Mouse (Mus musculus) embryonic facial prominence, embryonic 12.5 days (tissue): ENCODE results near the gene Cnot2. TPM values are rescaled to one million over a fixed set of nuclear protein-coding genes. Genes with fewer than 3 reads are reported as not detected.
A peak's percentile ranks its signal among the peaks of the same experiment; 100 is the strongest.

Source experiments
- ATAC-seq: fragments of 200-750 bp; cut with Nextera tagmentation; 2 replicates; pipeline ENCODE4 v1.8.0; 2017; ENCODE audit not compliant: insufficient number of reproducible peaks, insufficient read depth, low FRiP score, low TSS enrichment
- H3K27ac ChIP-seq: fragments of 300-500 bp; sonication (generic); 2 replicates; pipeline ENCODE4 v1.5.1; 2016; ENCODE audit warnings: mild to moderate bottlenecking
- H3K27me3 ChIP-seq: fragments of 300-500 bp; sonication (generic); 2 replicates; pipeline ENCODE4 v1.6.1; 2016; ENCODE audit warnings: mild to moderate bottlenecking, moderate library complexity
- H3K36me3 ChIP-seq: fragments of 300-500 bp; sonication (generic); 2 replicates; pipeline ENCODE4 v1.6.1; 2016; ENCODE audit warnings: mild to moderate bottlenecking
- H3K4me1 ChIP-seq: fragments of 300-500 bp; sonication (generic); 2 replicates; pipeline ENCODE4 v1.6.1; 2016
- H3K4me2 ChIP-seq: fragments of 300-500 bp; sonication (generic); replicated peaks from 2 replicates; pipeline ENCODE4 v1.6.1; 2016; ENCODE audit warnings: mild to moderate bottlenecking, moderate library complexity
- H3K4me3 ChIP-seq: fragments of 300-500 bp; sonication (generic); 2 replicates; pipeline ENCODE4 v1.5.1; 2016; ENCODE audit warnings: mild to moderate bottlenecking
- H3K9ac ChIP-seq: fragments of 300-500 bp; sonication (generic); 2 replicates; pipeline ENCODE4 v1.6.1; 2016; ENCODE audit warnings: mild to moderate bottlenecking, moderate library complexity
- H3K9me3 ChIP-seq: fragments of 300-500 bp; sonication (generic); 2 replicates; pipeline ENCODE4 v1.6.1; 2016; ENCODE audit warnings: mild to moderate bottlenecking, moderate library complexity
- WGBS: fragments of 180-500 bp; shearing (Covaris S2); methylation state at CpG from one replicate; pipeline ENCODE4 v1.1.7; 2016; 5-methylcytosine and 5-hydroxymethylcytosine counted together
- polyA plus RNA-seq: library from polyadenylated mRNA; unstranded; fragments of >200 nt; fragmentation: Nextera tagmentation; extraction: Ambion mirVana; gene quantifications from 2 replicates; pipeline ENCODE4 v1.2.1, GENCODE M21; 2016

Cnot2 gene
- polyA plus RNA-seq, 1 experiment from 2014 or later = 130 TPM

- no peak for ATAC-seq
- no peaks in the 10 kb centered on the region for H3K27me3 ChIP-seq
- H3K9ac ChIP-seq = no peak overlapping the region
- H3K4me3 ChIP-seq = no peak overlapping the region
- 51% methylated on average over 7 of the region's 7 CpGs for WGBS
- no peak overlapping the region for H3K4me2 ChIP-seq
- H3K36me3 ChIP-seq = no peaks in the 10 kb centered on the region
- no peaks in the 10 kb centered on the region for H3K4me1 ChIP-seq
- H3K9me3 ChIP-seq = no peaks in the 10 kb centered on the region
- no peak overlapping the region for H3K27ac ChIP-seq
Measured at GRCm38 (mm10) chr10:116513254-116513635, 68.1 kb downstream of the Cnot2 start.

DNA sequence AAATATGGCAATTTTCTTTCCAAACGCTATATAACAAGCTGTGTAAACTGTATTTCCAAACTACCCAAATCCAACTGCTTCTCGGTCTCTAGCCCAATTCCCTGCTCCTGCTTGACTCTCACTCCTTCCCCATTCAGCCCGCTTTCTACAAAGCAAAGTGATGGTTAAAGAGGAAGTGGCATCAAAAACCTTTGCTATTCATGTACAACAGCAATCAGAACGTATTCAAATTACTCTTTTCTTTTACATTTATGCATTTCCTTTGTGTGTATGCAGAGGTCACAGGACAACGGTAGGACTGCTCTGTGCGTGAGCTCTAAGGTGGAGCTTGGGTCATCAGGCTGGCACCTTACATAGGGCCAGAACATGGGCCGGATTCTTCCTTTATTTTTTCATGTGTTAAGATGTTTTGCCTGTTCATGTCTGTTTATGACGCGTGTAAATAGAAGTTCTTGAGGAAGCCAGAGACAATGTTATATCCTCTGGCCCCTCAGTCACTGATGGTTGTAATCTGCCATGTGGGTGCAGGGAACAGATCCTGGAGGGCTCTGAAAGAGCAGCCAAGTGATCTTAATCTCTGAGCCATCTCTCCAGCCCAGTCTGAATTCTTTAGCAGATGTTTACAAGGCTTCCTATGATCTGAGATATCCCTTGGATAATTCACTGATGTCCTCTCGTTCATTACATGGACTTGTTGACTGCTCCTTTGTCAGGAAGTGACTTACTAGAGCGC lies 68.6 kb downstream of the Cnot2 start:
- Histone ChIP-seq H3K36me3 (no peaks in the 10 kb centered on the region), H3K9me3 (no peaks in the 10 kb centered on the region), H3K4me3 (no peak overlapping the region), H3K4me1 (no peaks in the 10 kb centered on the region), H3K9ac (no peak overlapping the region), H3K27ac (no peak overlapping the region), H3K4me2 (no peak overlapping the region), H3K27me3 (no peaks in the 10 kb centered on the region)
- 89% methylated on average over 11 of the region's 11 CpGs for WGBS
- ATAC-seq = no peak

DNA sequence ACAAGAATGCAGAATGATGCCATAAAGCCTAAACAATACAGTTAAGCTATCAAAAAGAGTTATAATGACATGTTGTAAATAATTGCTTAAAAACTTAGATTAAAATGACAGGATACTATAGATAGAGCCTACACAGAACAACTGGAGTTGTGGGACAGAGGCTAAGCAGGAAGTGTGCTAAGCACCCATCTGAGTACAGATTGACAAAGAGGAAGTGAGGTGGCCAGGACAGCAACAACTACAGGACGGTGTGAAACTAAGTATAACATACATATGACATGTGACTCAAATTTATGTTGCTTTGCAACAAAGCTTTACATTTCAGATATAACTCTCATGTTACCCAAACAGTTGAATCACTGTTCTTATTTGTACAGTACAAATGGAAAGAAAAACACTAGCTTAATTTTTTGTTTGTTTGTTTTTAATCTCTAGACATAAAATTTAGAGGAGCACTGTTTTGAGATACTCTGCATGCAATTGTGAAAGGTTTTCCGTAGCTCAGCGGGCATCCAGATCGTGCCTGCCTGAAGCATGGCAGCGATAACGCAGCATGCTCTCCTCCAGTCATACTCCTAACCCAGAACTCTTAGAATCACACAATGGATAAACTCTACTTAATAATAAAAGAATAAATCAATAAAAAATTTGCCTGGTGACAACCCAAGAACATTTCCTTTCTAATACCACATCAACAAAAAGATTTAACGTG lies 75.9 kb downstream of the Cnot2 start:
- Histone ChIP-seq H3K9ac (no peak overlapping the region), H3K27ac (no peak overlapping the region), H3K9me3 (no peaks in the 10 kb centered on the region), H3K27me3 (no peaks in the 10 kb centered on the region), H3K4me1 (no peaks in the 10 kb centered on the region), H3K4me2 (no peak overlapping the region), H3K36me3 (no peaks in the 10 kb centered on the region), H3K4me3 (no peak overlapping the region)
- WGBS = 89% methylated on average over 7 of the region's 7 CpGs
- ATAC-seq = no peak

- no peak overlapping the region for H3K4me2 ChIP-seq
- H3K27ac ChIP-seq = no peak overlapping the region
- H3K4me3 ChIP-seq = no peak overlapping the region
- H3K9ac ChIP-seq = no peak overlapping the region
- WGBS = 95% methylated on average over 3 of the region's 3 CpGs
- no peaks in the 10 kb centered on the region for H3K27me3 ChIP-seq
- H3K36me3 ChIP-seq = peaks cover 37% of the 10 kb centered on the region
- no peaks in the 10 kb centered on the region for H3K4me1 ChIP-seq
- H3K9me3 ChIP-seq = no peaks in the 10 kb centered on the region
- ATAC-seq = no peak
Measured at GRCm38 (mm10) chr10:116492768-116493167, 88.5 kb downstream of the Cnot2 start.

DNA sequence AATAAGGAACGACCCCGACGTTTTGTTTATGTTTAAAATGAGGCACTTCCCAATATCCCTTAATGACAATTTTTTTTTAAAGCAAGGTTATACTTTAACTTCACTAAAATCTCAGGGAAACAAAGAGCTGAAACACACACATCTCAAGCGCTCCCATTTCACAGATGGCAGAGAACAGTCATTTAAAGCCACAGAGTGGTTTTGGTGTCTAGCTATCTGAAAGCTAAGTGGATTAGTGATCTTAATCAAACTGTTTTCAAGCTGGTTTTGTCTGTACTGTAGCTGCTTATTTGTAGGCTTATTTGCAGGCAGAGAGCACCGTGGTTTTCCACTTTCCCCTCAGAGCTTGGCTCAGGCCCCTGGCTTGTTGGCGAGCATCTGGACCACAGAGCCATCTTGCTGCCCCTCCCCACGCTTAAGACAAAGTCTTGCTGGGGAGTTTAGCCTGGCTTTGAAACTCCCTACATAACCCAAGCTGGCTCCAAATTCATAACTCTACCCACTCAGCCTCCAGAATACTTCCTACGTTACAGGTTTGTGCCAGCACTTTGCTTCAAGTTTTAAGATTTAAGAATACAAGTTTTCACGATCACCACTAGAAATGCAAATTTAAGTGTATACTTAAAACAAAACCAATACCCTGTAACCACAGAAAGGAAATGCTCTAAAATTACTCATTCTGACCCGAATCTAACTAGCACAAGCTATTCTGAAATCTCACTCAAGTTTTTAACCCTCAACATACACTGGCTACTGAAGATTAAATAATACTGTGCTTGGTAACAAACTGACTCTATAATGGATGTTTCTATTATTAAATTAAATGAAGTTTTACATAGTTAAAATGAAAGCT lies 94.2 kb downstream of the Cnot2 start:
- Histone ChIP-seq H3K4me3 (no peak overlapping the region), H3K4me1 (no peaks in the 10 kb centered on the region), H3K4me2 (no peak overlapping the region), H3K9ac (no peak overlapping the region), H3K27ac (no peak overlapping the region), H3K36me3 (peaks cover 37% of the 10 kb centered on the region), H3K27me3 (no peaks in the 10 kb centered on the region), H3K9me3 (no peaks in the 10 kb centered on the region)
- no peak for ATAC-seq
- WGBS = 82% methylated on average over 10 of the region's 10 CpGs

DNA sequence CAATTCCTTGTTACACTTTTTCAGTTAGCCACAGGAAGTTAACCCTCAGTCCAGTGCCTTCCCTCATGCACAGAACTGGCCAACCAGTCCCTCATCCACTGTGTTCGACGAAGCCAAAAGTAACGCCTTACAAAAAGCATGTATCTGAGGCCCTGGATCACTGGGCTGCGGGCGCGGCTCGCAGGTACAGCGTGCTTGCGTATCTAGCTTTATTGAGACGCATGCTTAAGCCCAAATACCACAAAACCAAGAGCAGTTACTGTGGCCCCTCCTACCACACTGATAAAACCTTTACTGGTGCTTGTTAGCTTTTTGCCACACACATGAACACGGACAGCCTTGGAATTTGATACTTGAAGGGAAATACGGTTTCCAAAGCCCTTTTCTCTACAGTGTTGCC lies 99.4 kb downstream of the Cnot2 start:
- H3K4me3 ChIP-seq = no peak overlapping the region
- no peaks in the 10 kb centered on the region for H3K4me1 ChIP-seq
- no peak overlapping the region for H3K27ac ChIP-seq
- no peak for ATAC-seq
- H3K9ac ChIP-seq = no peak overlapping the region
- no peak overlapping the region for H3K4me2 ChIP-seq
- H3K9me3 ChIP-seq = no peaks in the 10 kb centered on the region; the same call in 1 of the 2 replicates
- peaks cover 28% of the 10 kb centered on the region for H3K36me3 ChIP-seq
- no peaks in the 10 kb centered on the region for H3K27me3 ChIP-seq
- 91% methylated on average over 12 of the region's 12 CpGs for WGBS

- Histone ChIP-seq H3K36me3 (peaks cover 24% of the 10 kb centered on the region; the same call in 1 of the 2 replicates), H3K4me3 (no peak overlapping the region), H3K4me2 (no peak overlapping the region), H3K9ac (no peak overlapping the region), H3K4me1 (no peaks in the 10 kb centered on the region), H3K27ac (no peak overlapping the region), H3K9me3 (peaks cover 3% of the 10 kb centered on the region; the same call in 1 of the 2 replicates), H3K27me3 (no peaks in the 10 kb centered on the region)
- WGBS = 93% methylated on average over 5 of the region's 5 CpGs
- no peak for ATAC-seq
Measured at GRCm38 (mm10) chr10:116480988-116481387, 100.3 kb downstream of the Cnot2 start.

DNA sequence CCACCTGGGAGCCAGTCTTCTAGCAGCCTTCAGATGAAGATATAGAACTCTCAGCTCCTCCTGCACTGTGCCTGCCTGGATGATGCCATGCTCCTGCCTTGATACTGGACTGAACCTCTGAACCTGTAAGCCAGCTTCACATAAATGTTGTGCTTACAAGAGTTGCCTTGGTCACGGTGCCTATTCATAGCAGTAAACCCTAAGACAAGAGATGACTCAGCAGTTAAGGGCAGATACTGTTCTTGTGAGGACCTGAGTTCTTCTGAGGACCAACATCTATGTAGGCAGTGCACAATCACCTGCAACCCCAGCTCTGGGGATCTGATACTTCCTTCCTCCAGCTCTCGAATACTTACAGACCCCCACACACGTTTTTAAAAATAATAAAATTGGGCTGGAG lies 104.8 kb downstream of the Cnot2 start:
- peaks cover 3% of the 10 kb centered on the region; the same call in 1 of the 2 replicates for H3K9me3 ChIP-seq
- 0 out of 2 replicates have a peak, but pooled peaks cover 4% of the 10 kb centered on the region for H3K4me1 ChIP-seq
- H3K9ac ChIP-seq = no peak overlapping the region
- H3K27me3 ChIP-seq = no peaks in the 10 kb centered on the region
- H3K4me3 ChIP-seq = no peak overlapping the region
- H3K36me3 ChIP-seq = no peaks in the 10 kb centered on the region
- H3K4me2 ChIP-seq = no peak overlapping the region
- no peak for ATAC-seq
- 89% methylated on average over 3 of the region's 3 CpGs for WGBS
- no peak overlapping the region for H3K27ac ChIP-seq

DNA sequence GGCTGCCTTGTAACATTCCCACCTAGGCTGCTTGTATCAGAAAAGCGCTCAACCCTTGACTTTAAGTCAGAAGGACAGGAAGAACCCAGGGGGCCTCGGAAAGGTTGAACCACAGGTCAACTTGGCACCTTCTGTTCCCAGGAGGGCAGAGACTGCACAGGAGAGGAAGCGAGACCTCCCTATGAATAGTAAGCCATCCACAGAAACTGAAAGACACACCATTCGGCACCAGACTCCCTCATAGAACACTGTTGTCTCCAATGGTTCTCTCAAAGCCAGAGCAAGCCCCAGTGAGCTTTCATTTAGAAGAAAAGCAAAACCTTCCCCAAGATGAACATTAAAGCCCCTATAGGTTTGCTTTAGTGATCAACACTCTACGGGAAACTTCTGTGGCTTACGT lies 105.6 kb downstream of the Cnot2 start:
- no peak for ATAC-seq

DNA sequence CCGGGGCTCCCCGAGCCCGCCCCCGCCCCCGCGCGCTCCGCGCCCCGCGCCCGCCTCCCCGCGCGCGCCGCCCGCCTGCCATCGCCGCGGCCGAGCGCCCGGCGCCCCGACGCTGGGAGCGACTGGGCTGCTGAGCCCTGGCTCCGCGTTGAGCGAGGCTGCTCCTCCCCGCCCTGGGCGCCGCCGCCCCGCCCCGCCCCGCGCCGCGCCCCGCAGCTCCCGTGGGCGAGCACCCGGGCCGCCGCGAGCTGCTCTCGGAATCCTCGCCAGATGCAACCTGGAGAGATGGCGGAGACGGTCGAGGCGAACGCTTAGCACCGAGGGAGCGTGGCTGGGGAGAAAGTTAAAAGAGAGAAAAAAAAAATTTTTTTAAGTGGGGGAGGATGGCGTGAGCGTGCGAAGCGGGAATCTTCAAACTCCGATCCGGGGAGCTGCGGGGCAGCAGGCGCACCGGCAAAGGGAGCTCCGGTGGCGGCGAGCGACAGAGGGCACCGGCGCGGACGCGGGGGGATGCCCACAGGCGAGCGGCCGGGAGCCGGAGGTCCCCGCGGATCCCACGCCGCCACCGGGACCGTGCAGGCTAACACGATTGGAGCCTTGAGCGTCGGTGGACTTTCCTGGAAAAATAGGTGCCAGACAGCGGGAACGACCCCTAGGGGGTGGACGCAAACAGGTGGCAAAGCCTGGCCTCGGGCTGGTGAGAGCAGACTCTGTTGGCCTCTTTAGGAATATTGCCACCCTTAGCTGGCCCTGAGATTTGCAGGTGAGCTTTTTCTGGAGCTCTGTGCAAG lies 107.4 kb downstream of the Cnot2 start, which contains the start of gene Kcnmb4:
Kcnmb4 (minus strand) TSS at position 120 of the 791 bp plus-strand sequence.
- H3K9ac ChIP-seq = peak within 1 kb of the TSS; percentile 80
- peaks cover 3% of the 10 kb centered on the region; the same call in 1 of the 2 replicates for H3K9me3 ChIP-seq
- H3K4me1 ChIP-seq = 0 out of 2 replicates have a peak, but pooled peaks cover 4% of the 10 kb centered on the region
- H3K4me2 ChIP-seq = peak within 1 kb of the TSS; percentile 91
- H3K27me3 ChIP-seq = no peaks in the 10 kb centered on the region
- peak within 1 kb of the TSS; percentile 81 for H3K27ac ChIP-seq
- H3K4me3 ChIP-seq = peak within 1 kb of the TSS; percentile 68
- no peaks in the 10 kb centered on the region for H3K36me3 ChIP-seq
- WGBS = under 1% methylated on average over 64 of the region's 92 CpGs
- peak; percentile 74 for ATAC-seq

More for the DNA sequence above, 105.6 kb downstream of the Cnot2 start:
- WGBS = 60% methylated on average over 6 of the region's 6 CpGs
- Histone ChIP-seq H3K36me3 (no peaks in the 10 kb centered on the region), H3K27ac (no peak overlapping the region), H3K4me1 (0 out of 2 replicates have a peak, but pooled peaks cover 4% of the 10 kb centered on the region), H3K4me3 (no peak overlapping the region), H3K4me2 (no peak overlapping the region), H3K9ac (no peak overlapping the region), H3K27me3 (no peaks in the 10 kb centered on the region), H3K9me3 (peaks cover 3% of the 10 kb centered on the region; the same call in 1 of the 2 replicates)
